Mouse (Mus musculus): ENCODE results near the gene Gm12789. TPM values are rescaled to one million over a fixed set of nuclear protein-coding genes. Genes with fewer than 3 reads are reported as not detected.

The Gm12789 gene
- not detected in 2 replicates for polyA plus RNA-seq (2015; fragmentation: Nextera tagmentation; extraction: Ambion mirVana)

DNA sequence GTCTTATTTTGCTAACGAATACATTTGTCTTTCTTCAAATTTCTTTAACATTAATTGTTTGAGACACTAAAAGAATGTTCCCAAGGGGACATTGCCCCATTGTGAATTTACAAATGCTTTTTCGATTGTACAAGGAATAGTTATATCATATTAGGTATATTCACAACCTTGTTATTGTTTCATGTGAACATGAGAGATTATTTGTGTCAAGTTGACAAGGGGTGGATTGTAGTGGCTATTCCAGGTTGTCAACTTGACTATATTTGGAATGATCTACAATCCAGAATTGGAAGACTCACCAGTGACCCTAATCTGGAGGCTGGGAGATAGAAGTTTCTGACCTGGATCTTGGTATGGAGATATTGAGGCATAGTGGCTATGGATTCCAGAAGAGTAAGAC, at the start of gene Gm12789:
TSS of gene Gm12789 (plus strand) at position 301 of the 400 bp plus-strand sequence.

DNA sequence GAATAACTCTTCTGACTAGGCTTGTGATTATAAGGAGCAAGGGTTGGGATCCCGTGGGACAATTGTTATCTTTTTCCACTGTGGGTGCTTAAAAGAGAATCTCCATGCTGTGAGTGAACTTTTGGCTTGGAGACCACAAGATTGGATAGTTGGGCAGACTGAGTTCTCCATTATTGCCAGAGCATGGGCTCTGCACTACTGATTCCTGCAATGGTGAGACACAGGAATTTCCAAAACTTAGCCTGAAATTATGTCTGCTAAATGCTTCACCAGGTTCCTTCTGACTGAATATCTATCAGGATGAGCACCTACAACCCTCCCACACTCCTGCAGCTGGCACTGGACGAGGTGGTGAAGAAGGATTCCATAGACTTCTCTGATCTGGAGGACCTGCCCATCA, 46.3 kb upstream of the Gm12789 start, which contains the start of gene Gm12794:
TSS of gene Gm12794 (plus strand) at position 301 of the 400 bp plus-strand sequence.

DNA sequence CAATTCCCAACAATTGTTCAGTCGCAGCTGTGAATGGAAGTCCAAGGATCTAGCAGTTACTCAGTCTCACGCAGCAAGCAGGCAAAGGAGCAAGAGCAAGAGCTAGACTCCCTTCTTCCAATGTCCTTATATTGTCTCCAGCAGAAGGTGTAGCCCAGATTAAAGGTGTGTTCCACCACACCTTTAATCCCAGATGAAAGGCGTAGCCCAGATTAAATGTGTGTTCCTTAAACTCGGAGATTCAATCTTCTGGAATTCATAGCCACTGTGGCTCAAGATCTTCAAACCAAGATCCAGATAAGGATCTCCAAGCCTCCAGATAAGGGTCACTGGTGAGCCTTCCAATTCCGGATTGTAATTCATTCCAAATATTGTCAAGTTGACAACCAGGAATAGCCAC, 5.5 kb upstream of the Gm12789 start, which contains the start of gene Gm12790:
TSS of gene Gm12790 (minus strand) at position 101 of the 400 bp plus-strand sequence.

Other genes with a start within 250 kb of the Gm12789 start
- gene B020004J07Rik, start 142.6 kb upstream of the Gm12789 start, polyA plus RNA-seq (2015; fragmentation: Nextera tagmentation; extraction: Ambion mirVana) = not detected in 2 replicates
- not detected in 2 replicates for gene C130073F10Rik, start 92.8 kb upstream of the Gm12789 start, polyA plus RNA-seq (2015; fragmentation: Nextera tagmentation; extraction: Ambion mirVana)
- gene Gm12800, start 77.5 kb upstream of the Gm12789 start, polyA plus RNA-seq (2015; fragmentation: Nextera tagmentation; extraction: Ambion mirVana) = not detected in 2 replicates
- gene Gm12794, start 46.2 kb upstream of the Gm12789 start, polyA plus RNA-seq (2015; fragmentation: Nextera tagmentation; extraction: Ambion mirVana) = not detected in 2 replicates
- not detected in 2 replicates for gene Gm12790, start 5.6 kb upstream of the Gm12789 start, polyA plus RNA-seq (2015; fragmentation: Nextera tagmentation; extraction: Ambion mirVana)
- gene Pde4b, start 100.9 kb downstream of the Gm12789 start, polyA plus RNA-seq (2015; fragmentation: Nextera tagmentation; extraction: Ambion mirVana) = 24.9 and 30.4 TPM in 2 replicates

Data from skeletal muscle tissue, postnatal 0 days (tissue).